Mouse (Mus musculus) hindbrain, embryonic 10.5 days (tissue): ENCODE results near the gene Ube2v1. TPM values are rescaled to one million over a fixed set of nuclear protein-coding genes. Genes with fewer than 3 reads are reported as not detected.

Experiments used
- DNase-seq: peaks from one replicate; pipeline ENCODE4 v3.0.0-alpha.2; 2017; ENCODE audit warnings: low spot score
- H3K27ac ChIP-seq: fragments of 300-500 bp; sonication (generic); 2 replicates; pipeline ENCODE4 v1.5.1; 2016; ENCODE audit warnings: mild to moderate bottlenecking, moderate library complexity
- H3K27me3 ChIP-seq: fragments of 300-500 bp; sonication (generic); 2 replicates; pipeline ENCODE4 v1.6.1; 2016; ENCODE audit warnings: mild to moderate bottlenecking; ENCODE audit not compliant: poor library complexity, insufficient read depth, severe bottlenecking
- H3K36me3 ChIP-seq: fragments of 300-500 bp; sonication (generic); 2 replicates; pipeline ENCODE4 v1.6.1; 2016; ENCODE audit warnings: mild to moderate bottlenecking, moderate library complexity
- H3K4me1 ChIP-seq: fragments of 300-500 bp; sonication (generic); replicated peaks from 2 replicates; pipeline ENCODE4 v1.6.1; 2016; ENCODE audit warnings: mild to moderate bottlenecking
- H3K4me3 ChIP-seq: fragments of 300-500 bp; sonication (generic); 2 replicates; pipeline ENCODE4 v1.5.1; 2016; ENCODE audit warnings: mild to moderate bottlenecking, moderate library complexity
- H3K9me3 ChIP-seq: fragments of 300-500 bp; sonication (generic); 2 replicates; pipeline ENCODE4 v1.6.1; 2016; ENCODE audit warnings: mild to moderate bottlenecking, moderate library complexity
- WGBS: fragments of 180-500 bp; shearing (Covaris S2); methylation state at CpG from one replicate; pipeline ENCODE4 v1.1.7; 2016; 5-methylcytosine and 5-hydroxymethylcytosine counted together
- polyA plus RNA-seq: library from polyadenylated mRNA; unstranded; fragments of >200 nt; fragmentation: Nextera tagmentation; extraction: Ambion mirVana; gene quantifications from 2 replicates; pipeline ENCODE4 v1.2.1, GENCODE M21; 2016

Gene Ube2v1
- polyA plus RNA-seq, 1 experiment from 2014 or later, result 385 TPM

DNA sequence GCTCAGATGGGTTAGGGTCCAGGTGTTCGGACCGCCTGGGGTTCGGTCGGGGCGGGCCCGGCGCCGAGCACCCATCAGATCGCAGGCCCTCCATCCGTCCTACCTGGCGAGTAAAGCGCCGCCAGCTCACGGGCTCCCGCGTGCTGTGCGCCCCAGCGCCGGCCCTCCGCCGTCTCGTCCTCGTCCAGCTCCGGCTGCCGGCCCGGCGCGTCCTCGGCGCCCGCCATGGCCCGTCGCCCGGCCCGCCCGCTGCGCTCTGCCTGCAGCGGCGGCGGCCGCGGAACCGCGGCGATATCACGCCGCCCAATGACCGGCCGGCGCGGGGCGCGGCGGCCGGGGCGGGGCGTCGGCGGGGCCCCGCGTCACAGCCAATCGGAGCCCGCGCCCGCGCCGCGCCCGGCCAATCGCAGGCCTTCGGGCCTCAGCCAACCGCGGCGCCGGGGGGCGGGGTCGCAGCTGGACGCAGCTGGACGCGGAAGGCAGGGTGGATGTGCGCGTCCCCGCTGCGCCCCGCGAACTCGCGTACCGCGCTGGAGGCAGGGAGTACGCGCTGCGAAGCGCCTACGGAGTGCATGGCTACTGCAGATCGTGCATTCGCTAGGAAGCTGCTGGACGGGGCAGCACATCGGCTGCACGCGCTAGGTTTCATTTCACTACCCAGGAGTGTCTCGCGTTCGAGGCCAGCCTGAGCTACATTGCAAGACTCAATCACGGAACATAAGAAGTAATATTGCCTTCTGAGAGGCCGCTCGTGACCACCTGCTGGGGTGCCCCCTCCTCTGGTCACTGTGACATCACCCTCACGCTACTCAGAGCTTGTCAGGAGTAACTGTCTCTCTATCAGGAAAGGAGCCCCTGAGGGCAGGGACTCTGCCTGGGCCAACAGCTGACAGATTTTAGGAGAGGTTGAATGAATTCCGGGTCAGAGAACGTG is 29.6 kb upstream of the Ube2v1 start, which contains the start of gene Gm20431:
Gene Gm20431 (minus strand): TSS at position 227 of the 934 bp plus-strand sequence.
- Histone ChIP-seq H3K9me3 (no peaks in the 10 kb centered on the region), H3K27me3 (peaks cover 16% of the 10 kb centered on the region), H3K4me3 (peak within 1 kb of the TSS; percentile 86), H3K4me1 (peaks cover 52% of the 10 kb centered on the region), H3K27ac (peak within 1 kb of the TSS; percentile 93), H3K36me3 (peaks cover 18% of the 10 kb centered on the region)
- peak; percentile 92 for DNase-seq
- 2% methylated on average over 110 of the region's 110 CpGs for WGBS

DNA sequence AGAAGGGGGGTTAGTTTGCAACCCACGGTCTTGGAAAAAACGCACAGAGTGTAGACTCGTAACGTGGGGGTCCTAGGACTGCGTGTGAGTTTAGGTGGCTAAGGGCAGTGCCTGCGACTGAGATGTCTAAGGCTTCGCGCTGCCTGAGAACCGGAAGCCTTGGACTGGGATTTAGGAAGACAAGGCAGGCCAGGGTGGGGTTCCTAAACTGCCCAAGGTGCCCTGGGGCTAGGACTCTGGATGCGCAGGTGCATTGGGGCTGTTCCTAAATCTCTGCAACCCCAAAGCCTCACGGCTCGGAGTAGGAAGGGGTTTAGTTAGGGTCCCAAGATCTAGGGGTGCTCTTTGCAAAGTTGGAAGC is 28.7 kb upstream of the Ube2v1 start:
- Histone ChIP-seq H3K36me3 (peaks cover 21% of the 10 kb centered on the region), H3K4me1 (peaks cover 55% of the 10 kb centered on the region), H3K27ac (peak overlapping the region; percentile 93), H3K27me3 (peaks cover 16% of the 10 kb centered on the region), H3K4me3 (peak overlapping the region; percentile 86), H3K9me3 (no peaks in the 10 kb centered on the region)
- WGBS, result 1% methylated on average over 12 of the region's 12 CpGs
- peak; percentile 51 for DNase-seq

GRCm38 (mm10) chr2:167659847-167660610 is 28.1 kb upstream of the Ube2v1 start:
- WGBS, result 20% methylated on average over 13 of the region's 13 CpGs
- Histone ChIP-seq H3K27ac (peak overlapping the region; percentile 93), H3K4me1 (peaks cover 55% of the 10 kb centered on the region), H3K9me3 (no peaks in the 10 kb centered on the region), H3K4me3 (peak overlapping the region; percentile 86), H3K36me3 (peaks cover 22% of the 10 kb centered on the region), H3K27me3 (peaks cover 16% of the 10 kb centered on the region)
- peak; percentile 28 for DNase-seq

DNA sequence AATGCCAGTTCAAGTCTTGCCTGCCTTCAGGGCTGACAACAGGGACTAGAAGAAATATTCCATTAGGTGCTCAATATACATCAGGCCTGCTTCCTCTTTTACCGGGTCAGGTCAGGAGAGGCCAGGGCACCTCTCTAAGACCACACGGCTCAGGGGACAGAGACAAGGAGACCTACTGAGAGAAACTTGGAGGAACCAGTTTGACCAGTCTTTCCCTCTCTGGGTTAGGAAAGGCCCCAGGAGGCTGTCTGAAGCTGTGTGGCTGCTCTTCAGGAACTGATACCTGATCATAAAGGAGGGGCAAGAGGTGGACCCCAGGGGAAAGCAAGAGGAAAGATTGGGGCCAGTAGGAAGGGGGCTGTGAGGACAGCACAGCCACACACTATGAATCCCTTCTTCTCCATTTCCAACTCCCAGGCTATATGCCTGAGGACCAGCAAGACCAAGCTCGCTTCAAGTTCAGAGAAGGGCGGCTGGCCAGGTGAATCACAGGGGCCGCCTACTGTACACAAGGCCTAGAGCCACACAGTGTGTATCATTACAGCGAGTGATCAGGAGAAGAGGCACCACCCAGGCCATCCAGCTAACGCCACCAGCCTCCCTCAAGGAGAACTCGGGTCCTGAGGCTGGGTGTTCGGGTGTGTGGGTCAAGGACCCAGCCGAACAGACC is 27.4 kb upstream of the Ube2v1 start:
- Histone ChIP-seq H3K9me3 (no peaks in the 10 kb centered on the region), H3K36me3 (peaks cover 29% of the 10 kb centered on the region), H3K4me3 (peak overlapping the region; percentile 86), H3K27me3 (peaks cover 16% of the 10 kb centered on the region), H3K27ac (peak overlapping the region; percentile 93; the same call in 1 of the 2 replicates), H3K4me1 (peaks cover 55% of the 10 kb centered on the region)
- 72% methylated on average over 10 of the region's 10 CpGs for WGBS
- no peak for DNase-seq

DNA sequence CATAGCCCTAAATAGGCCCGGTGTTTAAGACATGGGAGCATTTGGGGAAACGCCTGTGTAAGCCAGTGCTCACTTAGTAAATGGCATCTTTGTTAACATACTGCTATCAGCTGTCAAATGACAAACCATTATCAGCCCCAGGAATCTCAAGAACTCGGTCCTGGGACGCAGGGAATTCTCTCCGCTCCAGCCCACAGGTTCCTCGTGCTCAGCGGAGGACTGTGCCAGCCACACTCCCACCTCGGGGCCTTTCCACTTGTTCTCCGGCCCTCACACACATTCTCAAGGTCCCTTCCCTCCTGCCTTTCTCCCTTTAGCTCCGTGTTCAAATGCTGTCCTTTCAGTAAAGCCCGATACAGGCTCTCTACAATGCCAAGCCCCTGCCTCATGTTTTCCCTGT is 26.8 kb upstream of the Ube2v1 start:
- peaks cover 35% of the 10 kb centered on the region for H3K36me3 ChIP-seq
- H3K9me3 ChIP-seq, result no peaks in the 10 kb centered on the region
- H3K27ac ChIP-seq, result peak overlapping the region; percentile 29; the same call in 1 of the 2 replicates
- WGBS, result 81% methylated on average over 11 of the region's 11 CpGs
- peaks cover 55% of the 10 kb centered on the region for H3K4me1 ChIP-seq
- peak overlapping the region; percentile 86; the same call in 1 of the 2 replicates for H3K4me3 ChIP-seq
- no peak for DNase-seq
- H3K27me3 ChIP-seq, result peaks cover 16% of the 10 kb centered on the region

GRCm38 (mm10) chr2:167657973-167658372 is 26.1 kb upstream of the Ube2v1 start:
- Histone ChIP-seq H3K36me3 (peaks cover 42% of the 10 kb centered on the region), H3K4me3 (no peak overlapping the region), H3K9me3 (no peaks in the 10 kb centered on the region), H3K27ac (no peak overlapping the region), H3K27me3 (peaks cover 12% of the 10 kb centered on the region), H3K4me1 (peaks cover 59% of the 10 kb centered on the region)
- WGBS, result 90% methylated on average over 4 of the region's 4 CpGs
- no peak for DNase-seq

- Histone ChIP-seq H3K27me3 (peaks cover under 1% of the 10 kb centered on the region; the same call in 1 of the 2 replicates), H3K9me3 (no peaks in the 10 kb centered on the region), H3K4me3 (no peak overlapping the region), H3K36me3 (peaks cover 53% of the 10 kb centered on the region), H3K27ac (0 out of 2 replicates have a peak overlapping the region, but pooled peaks have one; percentile 46), H3K4me1 (peaks cover 51% of the 10 kb centered on the region)
- 85% methylated on average over 16 of the region's 16 CpGs for WGBS
- DNase-seq, result no peak
Observed at GRCm38 (mm10) chr2:167656629-167657478, 25.0 kb upstream of the Ube2v1 start.

DNA sequence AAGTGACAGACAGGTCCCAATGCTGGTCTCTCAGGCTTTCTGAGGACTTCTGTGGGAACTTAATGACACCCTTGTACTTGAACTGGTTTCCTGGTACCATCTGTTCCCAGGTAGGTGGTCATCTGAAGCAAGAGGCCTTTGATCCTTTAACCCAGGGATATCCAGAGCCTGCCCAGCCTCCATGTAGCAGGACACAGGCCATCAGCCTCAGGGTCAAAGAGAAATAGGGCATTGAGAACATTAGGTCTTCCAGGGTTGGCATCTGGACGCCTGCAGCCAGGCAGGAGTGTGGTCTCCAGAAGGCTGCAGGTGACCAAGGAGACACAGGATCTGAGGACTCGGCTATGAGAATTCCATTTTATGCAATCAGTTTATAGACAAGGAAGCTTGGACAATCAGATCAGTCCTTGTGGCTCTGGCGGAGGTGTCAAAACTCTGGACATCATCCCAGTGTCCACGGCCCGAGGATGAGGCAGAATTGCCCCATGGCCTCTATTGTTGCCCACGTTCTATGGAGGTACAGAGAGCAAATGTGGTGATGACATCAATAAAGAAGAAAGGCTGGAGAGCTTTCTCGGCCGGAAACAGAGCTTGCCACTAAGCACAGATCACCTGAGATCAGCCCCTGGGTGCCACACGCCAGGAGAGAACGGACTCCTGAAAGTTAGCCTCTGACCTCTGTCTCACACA is 23.2 kb upstream of the Ube2v1 start:
- no peaks in the 10 kb centered on the region for H3K27me3 ChIP-seq
- H3K4me3 ChIP-seq, result no peak overlapping the region
- H3K9me3 ChIP-seq, result no peaks in the 10 kb centered on the region
- 91% methylated on average over 10 of the region's 10 CpGs for WGBS
- DNase-seq, result no peak
- H3K4me1 ChIP-seq, result peaks cover 37% of the 10 kb centered on the region
- no peak overlapping the region for H3K27ac ChIP-seq
- peaks cover 70% of the 10 kb centered on the region for H3K36me3 ChIP-seq

DNA sequence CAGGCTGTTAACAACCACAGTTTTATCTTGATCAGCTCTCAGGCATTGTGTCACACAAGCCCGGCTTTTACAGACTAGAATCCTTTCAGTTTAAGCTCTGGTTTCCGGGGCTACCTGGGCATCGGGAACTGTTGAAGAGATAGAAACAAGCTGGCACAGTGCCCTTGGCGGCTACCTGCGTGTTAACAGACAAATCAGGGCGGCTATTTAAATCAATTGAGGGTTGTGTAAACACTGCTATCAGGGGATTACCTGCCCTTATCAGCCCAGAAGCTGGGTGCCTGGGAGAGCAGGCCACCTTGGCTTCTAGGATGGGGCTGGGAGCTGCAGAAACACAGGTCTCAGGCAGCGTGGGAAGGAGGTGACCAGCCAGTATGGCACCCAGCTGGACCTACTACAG is 20.8 kb upstream of the Ube2v1 start:
- WGBS, result 86% methylated on average over 7 of the region's 7 CpGs
- no peak overlapping the region for H3K4me3 ChIP-seq
- no peak overlapping the region for H3K27ac ChIP-seq
- H3K36me3 ChIP-seq, result peaks cover 83% of the 10 kb centered on the region
- H3K4me1 ChIP-seq, result peaks cover 14% of the 10 kb centered on the region
- no peaks in the 10 kb centered on the region for H3K27me3 ChIP-seq
- DNase-seq, result no peak
- no peaks in the 10 kb centered on the region for H3K9me3 ChIP-seq

GRCm38 (mm10) chr2:167651622-167652021 is 19.7 kb upstream of the Ube2v1 start:
- Histone ChIP-seq H3K4me3 (no peak overlapping the region), H3K9me3 (no peaks in the 10 kb centered on the region), H3K27ac (0 out of 2 replicates have a peak overlapping the region, but pooled peaks have one; percentile 30), H3K36me3 (peaks cover 82% of the 10 kb centered on the region), H3K4me1 (peaks cover 8% of the 10 kb centered on the region), H3K27me3 (no peaks in the 10 kb centered on the region)
- no peak for DNase-seq
- 90% methylated on average over 9 of the region's 9 CpGs for WGBS

DNA sequence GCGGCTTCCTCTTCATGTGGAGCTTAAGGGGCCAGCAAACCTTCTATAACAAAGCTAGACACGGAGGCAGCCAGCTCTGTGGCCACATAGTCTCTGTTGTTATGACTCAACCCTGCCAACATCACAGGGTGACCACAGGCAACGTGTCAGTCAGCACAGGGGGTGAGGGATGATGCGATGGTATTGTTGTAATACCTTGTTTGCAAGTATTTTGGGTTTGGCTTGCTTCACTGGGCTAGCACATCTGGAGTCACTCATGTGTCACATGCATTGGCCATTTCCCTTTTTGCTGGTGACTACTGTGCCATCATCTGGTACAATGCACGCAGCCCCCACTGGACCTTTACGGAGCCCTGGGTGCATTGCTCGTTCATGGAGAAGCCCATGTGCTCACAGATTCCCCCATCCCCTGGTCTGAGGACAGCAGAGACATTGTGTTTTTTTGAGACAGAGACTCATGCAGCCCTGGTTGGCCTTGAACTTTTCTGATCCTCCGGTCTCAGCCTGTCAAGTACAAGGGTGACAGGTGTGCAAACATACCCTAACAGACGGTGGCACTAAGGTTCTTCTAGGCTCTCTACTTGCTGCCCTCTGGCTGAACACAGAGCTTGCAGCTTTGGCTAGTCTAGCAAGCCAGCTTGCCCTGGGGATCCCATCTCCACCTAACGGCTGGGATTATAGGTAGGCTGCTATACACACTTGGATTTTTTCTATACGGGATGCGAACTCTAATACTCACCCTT is 17.6 kb upstream of the Ube2v1 start:
- H3K4me3 ChIP-seq, result no peak overlapping the region
- H3K9me3 ChIP-seq, result no peaks in the 10 kb centered on the region
- H3K27me3 ChIP-seq, result no peaks in the 10 kb centered on the region
- H3K27ac ChIP-seq, result no peak overlapping the region
- no peak for DNase-seq
- 0 out of 2 replicates have a peak, but pooled peaks cover 4% of the 10 kb centered on the region for H3K4me1 ChIP-seq
- WGBS, result 92% methylated on average over 12 of the region's 12 CpGs
- H3K36me3 ChIP-seq, result peaks cover 93% of the 10 kb centered on the region
